Mouse (Mus musculus) kidney, adult 2 months (tissue): ENCODE measurements around the gene Ccdc167. TPM values are rescaled to one million over a fixed set of nuclear protein-coding genes. Genes with fewer than 3 reads are reported as not detected.

Source experiments
- DNase-seq: peaks from one replicate; pipeline ENCODE4 v3.0.0; 2021
- H3K27ac ChIP-seq: fragments of 200-500 bp; 2 replicates; pipeline ENCODE4 v1.5.1; 2012; ENCODE audit warnings: low read depth, low read length, control low read depth, inconsistent platforms; ENCODE audit not compliant: insufficient read depth
- H3K27me3 ChIP-seq: fragments of 200-500 bp; replicated peaks from 2 replicates; pipeline ENCODE4 v1.6.1; 2012; ENCODE audit warnings: mild to moderate bottlenecking, moderate library complexity, low read length, inconsistent platforms; ENCODE audit not compliant: control insufficient read depth, insufficient read depth
- H3K36me3 ChIP-seq: fragments of 200-500 bp; 2 replicates; pipeline ENCODE4 v1.6.1; 2012; ENCODE audit warnings: mild to moderate bottlenecking, moderate library complexity, low read length, inconsistent platforms; ENCODE audit not compliant: control insufficient read depth, insufficient read depth
- H3K4me1 ChIP-seq: fragments of 200-500 bp; 2 replicates; pipeline ENCODE4 v1.6.1; 2011; ENCODE audit warnings: low read length; ENCODE audit not compliant: control insufficient read depth, insufficient read depth
- H3K4me3 ChIP-seq: fragments of 200-500 bp; 2 replicates; pipeline ENCODE4 v1.5.1; 2011; ENCODE audit warnings: mild to moderate bottlenecking, low read depth, low read length, control low read depth; ENCODE audit not compliant: insufficient read depth
- CTCF ChIP-seq: fragments of 200-500 bp; conservative IDR thresholded peaks from 2 replicates; pipeline ENCODE4 v1.5.1; 2011; ENCODE audit warnings: low read depth, mild to moderate bottlenecking, control low read depth, low read length, moderate library complexity, mixed read lengths; ENCODE audit not compliant: insufficient read depth, insufficient read length
- POLR2A ChIP-seq: fragments of 200-500 bp; IDR thresholded peaks from one replicate; pipeline ENCODE4 v1.6.1; 2011; ENCODE audit warnings: low read depth, low read length, control low read depth
- WGBS: fragments of 180-500 bp; shearing (Covaris S2); methylation state at CpG from one replicate; pipeline ENCODE4 v1.1.7; 2018; 5-methylcytosine and 5-hydroxymethylcytosine counted together
- polyA plus RNA-seq: library from polyadenylated mRNA; depleted of rRNA; stranded (reverse); fragments of >200 nt; gene quantifications from 2 replicates; pipeline ENCODE4 v1.2.3, GENCODE M21; 2012

Ccdc167 gene
- polyA plus RNA-seq, 1 experiment: 5.0 TPM

DNA sequence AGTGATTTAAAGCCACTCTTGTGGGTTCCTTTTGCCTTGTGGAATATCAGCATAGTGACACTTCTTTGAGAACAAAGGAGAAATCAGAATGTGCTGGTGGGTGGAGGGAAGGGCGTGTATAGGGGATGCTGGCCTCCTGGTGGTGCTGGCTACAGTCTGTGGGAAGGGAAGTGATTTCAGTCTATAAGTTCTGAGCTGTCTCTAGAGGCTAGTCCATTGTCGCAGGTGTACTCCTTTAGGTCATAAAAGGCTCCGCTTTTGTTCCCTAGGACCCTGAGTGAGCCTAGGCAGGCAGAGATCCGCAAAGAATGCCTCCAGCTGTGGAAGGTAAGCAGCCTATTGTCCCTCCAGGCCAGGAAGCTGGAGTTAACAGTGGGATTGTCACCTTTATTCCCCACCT lies 22.3 kb downstream of the Ccdc167 start:
- Histone ChIP-seq H3K27ac (no peak overlapping the region), H3K36me3 (no peaks in the 10 kb centered on the region; the same call in none of the 2 replicates), H3K4me3 (no peak overlapping the region), H3K4me1 (no peaks in the 10 kb centered on the region), H3K27me3 (no peaks in the 10 kb centered on the region)
- DNase-seq: no peak
- TF ChIP-seq CTCF (no peak), POLR2A (no peak)
- 90% methylated on average over 4 of the region's 4 CpGs for WGBS

GRCm38 (mm10) chr17:29693571-29693970 lies 23.3 kb downstream of the Ccdc167 start:
- Histone ChIP-seq H3K4me1 (no peaks in the 10 kb centered on the region), H3K36me3 (no peaks in the 10 kb centered on the region; the same call in 1 of the 2 replicates), H3K27me3 (no peaks in the 10 kb centered on the region), H3K4me3 (no peak overlapping the region), H3K27ac (no peak overlapping the region)
- TF ChIP-seq POLR2A: no peak
- no peak for TF ChIP-seq CTCF
- 65% methylated on average over 2 of the region's 2 CpGs for WGBS
- DNase-seq: no peak

- H3K4me1 ChIP-seq: no peaks in the 10 kb centered on the region
- no peak for TF ChIP-seq POLR2A
- TF ChIP-seq CTCF: no peak
- DNase-seq: no peak
- WGBS: 83% methylated on average over 2 of the region's 2 CpGs
- H3K4me3 ChIP-seq: no peak overlapping the region
- no peaks in the 10 kb centered on the region for H3K27me3 ChIP-seq
- H3K36me3 ChIP-seq: no peaks in the 10 kb centered on the region; the same call in 1 of the 2 replicates
- no peak overlapping the region for H3K27ac ChIP-seq
These were observed 24.0 kb downstream of the Ccdc167 start for GRCm38 (mm10) chr17:29692827-29693226.

DNA sequence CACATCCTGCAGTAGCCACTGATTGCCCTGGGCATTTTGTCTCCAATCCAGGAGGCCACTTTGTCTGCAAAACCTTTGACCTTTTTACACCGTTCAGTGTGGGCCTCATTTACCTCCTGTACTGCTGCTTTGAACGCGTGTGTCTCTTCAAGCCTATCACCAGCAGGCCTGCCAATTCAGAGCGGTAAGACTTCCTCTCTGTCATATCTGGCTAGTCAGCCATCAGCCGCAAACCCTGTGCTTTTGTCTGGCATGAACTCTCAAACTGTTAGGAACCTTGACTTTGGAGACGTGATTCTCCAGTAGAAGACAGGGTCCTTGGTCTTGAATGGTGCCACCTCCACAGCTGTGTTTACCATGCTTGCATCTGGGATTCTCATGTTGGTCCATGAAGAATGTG lies 26.6 kb downstream of the Ccdc167 start:
- H3K4me3 ChIP-seq: no peak overlapping the region
- no peaks in the 10 kb centered on the region; the same call in 1 of the 2 replicates for H3K4me1 ChIP-seq
- peaks cover 3% of the 10 kb centered on the region for H3K36me3 ChIP-seq
- H3K27me3 ChIP-seq: no peaks in the 10 kb centered on the region
- peak; percentile 40 for DNase-seq
- no peak for TF ChIP-seq POLR2A
- no peak for TF ChIP-seq CTCF
- WGBS: 48% methylated on average over 6 of the region's 6 CpGs
- H3K27ac ChIP-seq: no peak overlapping the region

GRCm38 (mm10) chr17:29688610-29689009 lies 28.2 kb downstream of the Ccdc167 start:
- no peak for TF ChIP-seq CTCF
- no peak for TF ChIP-seq POLR2A
- Histone ChIP-seq H3K36me3 (peaks cover 3% of the 10 kb centered on the region), H3K4me3 (no peak overlapping the region), H3K27ac (no peak overlapping the region), H3K27me3 (no peaks in the 10 kb centered on the region), H3K4me1 (no peaks in the 10 kb centered on the region; the same call in 1 of the 2 replicates)
- WGBS: 96% methylated on average over 10 of the region's 10 CpGs
- DNase-seq: no peak

GRCm38 (mm10) chr17:29687373-29687772 lies 29.5 kb downstream of the Ccdc167 start:
- Histone ChIP-seq H3K4me1 (no peaks in the 10 kb centered on the region; the same call in 1 of the 2 replicates), H3K36me3 (peaks cover 3% of the 10 kb centered on the region), H3K27ac (no peak overlapping the region), H3K4me3 (no peak overlapping the region), H3K27me3 (no peaks in the 10 kb centered on the region)
- no peak for DNase-seq
- no peak for TF ChIP-seq CTCF
- TF ChIP-seq POLR2A: no peak
- WGBS: 83% methylated on average over 6 of the region's 6 CpGs

GRCm38 (mm10) chr17:29686771-29687170 lies 30.1 kb downstream of the Ccdc167 start:
- 97% methylated on average over 5 of the region's 5 CpGs for WGBS
- TF ChIP-seq CTCF: no peak
- no peak for TF ChIP-seq POLR2A

More at GRCm38 (mm10) chr17:29686771-29687170, 30.1 kb downstream of the Ccdc167 start:
- H3K4me1 ChIP-seq: no peaks in the 10 kb centered on the region; the same call in 1 of the 2 replicates
- no peak for DNase-seq
- no peak overlapping the region for H3K27ac ChIP-seq
- H3K27me3 ChIP-seq: no peaks in the 10 kb centered on the region
- H3K36me3 ChIP-seq: peaks cover 5% of the 10 kb centered on the region
- no peak overlapping the region for H3K4me3 ChIP-seq
